Mouse (Mus musculus) activated CD4-positive, CD25-positive, alpha-beta regulatory T cell (primary cell): ENCODE measurements around the gene Fbxw14. TPM values are rescaled to one million over a fixed set of nuclear protein-coding genes. Genes with fewer than 3 reads are reported as not detected.

Experiments used
- polyA plus RNA-seq, 2 experiments: library from polyadenylated mRNA; unstranded; fragments of 100-300 nt; shearing (Covaris generic); gene quantifications; one replicate each; pipeline ENCODE4 v1.2.1; 2017

Fbxw14 gene
- under 1 TPM in 1 of 2 experiments, not detected in 1; 0.23 TPM for polyA plus RNA-seq

DNA sequence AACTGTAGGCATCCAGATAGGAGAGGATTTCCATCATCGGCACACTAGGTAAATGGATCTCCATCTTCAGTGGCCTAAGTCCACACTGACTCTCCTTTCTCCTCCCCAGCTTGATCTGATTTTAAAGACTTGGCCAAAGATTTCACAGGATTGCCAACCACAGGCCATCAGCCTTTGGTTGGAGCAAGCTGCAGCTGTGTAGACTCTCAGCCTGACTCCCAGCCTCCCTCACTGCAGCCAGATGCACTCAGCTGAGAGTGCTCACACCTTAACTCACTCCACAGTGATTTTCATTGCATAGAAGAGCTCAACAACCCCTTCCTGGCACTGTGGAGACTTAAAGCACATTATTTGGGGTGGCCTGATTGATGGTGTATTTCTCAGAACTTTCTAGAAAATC, at the start of gene Fbxw14:
Gene Fbxw14 (minus strand): TSS at position 101 of the 400 bp plus-strand sequence.

GRCm38 (mm10) chr9:109234654-109235053, 52.8 kb downstream of the Fbxw14 start, which contains the start of gene Fbxw20:
Gene Fbxw20 (minus strand): TSS chr9:109234754.

Other genes starting within 250 kb of the Fbxw14 start
- 1,000 to 10,000 TPM; 2,463 to 4,029 TPM for gene Shisa5, start 249.1 kb downstream of the Fbxw14 start, polyA plus RNA-seq
- 100 to 1,000 TPM in 1 of 2 experiments, 10 to 100 TPM in 1; 47.4 to 133 TPM for gene Trex1, start 227.9 kb downstream of the Fbxw14 start, polyA plus RNA-seq
- 10 to 100 TPM; 15.4 to 23.3 TPM for gene Atrip, start 213.6 kb downstream of the Fbxw14 start, polyA plus RNA-seq
- gene Ccdc51, start 205.2 kb downstream of the Fbxw14 start, polyA plus RNA-seq: 10 to 100 TPM; 11.4 to 12.4 TPM
- gene Tma7, start 205.1 kb downstream of the Fbxw14 start, polyA plus RNA-seq: 100 to 1,000 TPM; 585 to 607 TPM
- 1 to 10 TPM in 1 of 2 experiments, under 1 TPM in 1; 0.79 to 1.5 TPM for gene Plxnb1, start 192.3 kb downstream of the Fbxw14 start, polyA plus RNA-seq
- gene Fbxw21, start 125.6 kb downstream of the Fbxw14 start, polyA plus RNA-seq: under 1 TPM in 1 of 2 experiments, not detected in 1; 0.45 TPM
- gene Fbxw13, start 91.7 kb downstream of the Fbxw14 start, polyA plus RNA-seq: not detected
- under 1 TPM; 0.21 to 0.54 TPM for gene Fbxw20, start 52.9 kb downstream of the Fbxw14 start, polyA plus RNA-seq
- gene Fbxw28, start 52.0 kb upstream of the Fbxw14 start, polyA plus RNA-seq: under 1 TPM in 1 of 2 experiments, not detected in 1; 0.16 TPM
- gene Fbxw22, start 116.6 kb upstream of the Fbxw14 start, polyA plus RNA-seq: under 1 TPM in 1 of 2 experiments, not detected in 1; 0.14 TPM
- under 1 TPM in 1 of 2 experiments, not detected in 1; 0.10 TPM for gene Fbxw16, start 161.5 kb upstream of the Fbxw14 start, polyA plus RNA-seq
- not detected for gene Fbxw19, start 208.2 kb upstream of the Fbxw14 start, polyA plus RNA-seq